Mouse (Mus musculus): ENCODE measurements around the gene Gm20521.

Gm20521 gene

DNA sequence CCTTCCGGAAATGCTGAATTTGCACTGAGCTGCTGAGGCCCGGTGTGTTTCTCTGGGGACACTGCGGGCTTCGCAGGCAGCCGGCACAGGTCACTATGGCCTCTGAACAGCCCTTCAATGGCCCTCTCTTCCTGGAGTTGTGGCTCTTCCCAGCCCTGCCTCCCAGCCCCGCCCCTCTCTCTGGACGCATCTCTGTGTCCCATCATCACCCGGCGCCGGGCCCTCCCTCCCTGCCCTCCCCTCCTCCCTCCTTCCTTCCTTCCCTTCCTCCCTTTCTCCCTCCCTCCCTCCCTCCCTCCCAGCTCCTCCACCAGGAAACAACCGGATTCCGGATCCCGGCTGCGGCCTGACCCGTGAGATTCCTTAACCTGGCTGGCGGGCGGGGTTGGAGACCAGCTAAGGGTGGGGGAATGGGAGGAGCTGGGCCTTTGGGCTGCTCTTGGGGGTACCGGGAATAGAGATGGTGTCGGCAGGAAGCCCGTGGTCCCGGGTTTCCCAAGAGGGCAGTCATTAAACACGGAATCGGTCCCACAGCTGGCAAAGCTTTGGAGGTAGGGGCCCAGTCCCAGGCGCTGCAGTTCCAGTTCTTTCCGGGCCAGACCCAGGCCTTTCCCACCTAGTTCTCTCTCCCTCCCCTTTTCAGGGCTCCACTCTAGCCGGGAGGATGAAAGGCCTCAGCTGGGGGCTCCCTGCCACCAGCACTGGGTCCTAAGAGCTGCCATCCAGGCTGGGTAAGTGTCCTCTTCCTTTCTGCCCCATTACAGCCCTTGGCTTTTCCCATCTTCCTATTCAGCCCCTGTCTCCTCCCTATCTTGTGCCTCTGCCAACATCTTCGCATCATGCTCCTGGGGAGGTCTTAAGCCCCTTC, at the start of gene Gm20521, which contains the start of gene Bcl2l2:
Gm20521 (plus strand) TSS at position 288 of the 868 bp plus-strand sequence.
Bcl2l2 (plus strand) TSS at position 224 of the 868 bp plus-strand sequence.
- DNase-seq = peak; percentile 90 to 91

DNA sequence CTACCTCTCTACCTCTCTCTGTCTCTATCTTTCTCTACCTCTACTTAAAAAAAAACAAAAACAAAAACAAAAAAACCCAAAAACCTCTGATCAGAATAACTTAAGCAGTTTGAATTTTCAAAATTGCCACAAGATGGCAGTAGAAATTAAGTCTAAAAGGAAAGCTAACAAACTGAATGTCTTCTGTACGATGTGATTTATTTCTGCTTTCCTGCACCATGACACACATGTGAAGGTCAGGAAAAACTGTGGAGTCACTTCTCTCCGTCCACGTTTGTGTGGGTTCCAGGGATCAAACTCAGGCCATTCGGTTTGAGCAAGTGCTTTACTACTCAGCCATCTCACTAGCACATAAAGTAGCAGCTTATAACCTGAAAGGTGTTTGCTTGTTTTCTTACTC, 39.8 kb upstream of the Gm20521 start:
- DNase-seq = no peak

DNA sequence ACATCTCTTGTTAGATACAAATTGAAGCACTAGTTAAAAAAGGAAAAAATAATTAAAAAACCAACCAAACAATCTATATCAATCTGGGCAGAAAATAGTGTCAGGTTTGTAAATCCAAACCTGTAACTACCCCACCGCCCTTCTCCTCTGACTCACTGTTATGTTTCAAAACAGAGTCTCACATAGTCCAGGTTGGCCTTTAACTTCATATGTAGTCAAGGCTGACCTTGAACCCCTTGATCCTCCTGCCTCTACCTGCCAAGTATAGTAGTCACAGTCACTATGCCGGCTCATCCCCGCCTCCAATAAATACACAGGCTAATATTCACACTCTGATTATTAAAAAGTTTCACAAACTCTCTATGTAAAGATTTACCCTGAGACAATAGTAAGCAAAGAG, 27.5 kb upstream of the Gm20521 start:
- DNase-seq = no peak

DNA sequence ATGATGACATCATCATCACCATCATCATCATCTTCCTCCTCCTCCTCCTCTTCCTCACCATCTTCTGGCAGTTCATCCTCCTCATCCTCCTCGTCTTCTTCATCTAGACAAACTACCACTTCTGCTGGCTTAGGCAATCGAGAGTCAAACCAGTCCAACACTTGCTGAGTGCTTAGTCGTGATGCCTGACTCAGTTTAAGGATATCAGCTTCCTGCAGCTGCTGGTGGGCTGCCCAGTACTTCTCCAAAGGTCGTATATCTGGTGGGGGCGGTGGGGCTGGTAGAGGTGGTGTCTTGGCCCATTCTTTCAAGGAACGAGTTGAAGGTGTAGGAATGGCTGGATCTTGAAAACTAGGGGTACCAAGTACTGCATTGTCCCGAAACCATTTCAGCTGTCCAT, 26.5 kb upstream of the Gm20521 start:
- DNase-seq = no peak

DNA sequence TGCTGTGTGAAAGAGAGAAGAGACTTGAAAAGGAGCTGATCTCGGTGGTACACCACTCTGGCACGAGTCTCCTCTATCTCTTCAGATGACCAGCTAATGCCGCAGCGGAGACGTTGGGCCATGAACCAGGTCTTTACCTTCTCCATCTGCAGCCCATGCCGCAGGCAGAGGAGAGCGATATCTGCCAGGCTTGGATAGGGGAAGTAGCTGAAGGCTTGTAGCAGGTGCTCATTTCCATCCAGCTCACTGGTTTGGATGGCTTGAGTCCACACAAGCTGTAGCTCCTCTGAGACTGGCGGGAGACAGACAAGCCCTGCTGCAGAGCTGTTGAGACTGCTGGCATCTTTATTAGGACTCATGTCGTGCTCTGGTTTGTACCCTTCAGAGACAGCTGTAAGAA, 25.4 kb upstream of the Gm20521 start:
- no peak for DNase-seq

DNA sequence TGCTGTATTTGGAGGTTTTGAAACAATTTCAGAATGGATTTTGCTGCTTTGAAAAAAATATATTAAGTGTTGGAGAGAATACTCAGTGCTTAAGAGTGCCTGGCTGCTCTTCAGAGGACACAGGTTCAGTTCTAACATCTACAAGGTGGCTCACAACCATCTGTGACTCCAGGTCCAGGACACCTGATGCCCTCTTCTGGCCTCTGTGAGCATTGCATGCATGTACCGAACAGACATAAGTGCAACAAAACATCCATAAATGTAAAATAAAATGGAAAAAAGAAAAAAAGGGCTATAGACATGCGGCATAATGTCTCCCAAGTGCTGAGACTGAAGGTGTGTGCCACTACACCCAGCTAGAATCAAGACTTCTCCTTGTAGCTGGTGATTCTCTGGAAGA, 22.7 kb upstream of the Gm20521 start:
- DNase-seq = peak; percentile 38 to 58

DNA sequence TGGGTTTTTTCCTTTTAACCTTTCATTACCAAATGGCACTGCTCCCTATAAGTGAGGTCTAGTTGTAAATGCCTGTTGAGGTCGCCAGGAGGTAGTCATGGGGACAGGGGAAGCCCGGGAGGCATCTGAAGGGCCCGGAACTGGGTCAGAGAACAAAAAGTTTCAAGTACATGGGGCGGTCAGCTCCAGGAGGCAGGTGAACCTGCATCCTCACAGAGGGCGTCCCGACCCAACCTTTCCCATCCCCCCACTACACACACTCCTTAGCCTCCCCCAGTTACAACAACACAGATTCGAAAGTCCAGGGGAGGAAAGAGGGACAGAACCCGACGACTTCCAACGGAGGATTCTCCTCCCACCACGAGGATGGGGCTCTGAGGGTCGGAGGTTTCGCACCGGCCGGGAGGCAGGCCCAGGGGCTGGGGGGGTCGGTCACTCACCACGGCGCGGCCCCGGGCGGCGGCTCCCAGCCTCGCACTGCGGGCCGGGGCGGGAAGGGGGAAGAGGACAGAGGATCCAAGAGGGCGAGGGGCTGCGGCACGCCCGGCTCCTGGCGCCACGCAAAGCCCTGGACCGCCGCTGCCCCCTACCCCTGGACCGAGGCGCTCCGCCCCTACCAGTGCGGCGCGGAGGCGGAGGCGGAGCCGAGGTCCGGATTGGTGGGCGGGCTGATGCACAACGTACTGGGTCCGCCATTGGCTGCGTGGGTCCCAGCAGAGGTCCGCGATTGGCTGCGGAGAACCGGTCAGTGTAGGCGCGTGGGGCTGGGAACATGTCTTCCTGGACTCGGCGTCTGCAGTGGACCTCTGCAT, 19.5 kb upstream of the Gm20521 start:
- DNase-seq = peak; percentile 94 to 95

DNA sequence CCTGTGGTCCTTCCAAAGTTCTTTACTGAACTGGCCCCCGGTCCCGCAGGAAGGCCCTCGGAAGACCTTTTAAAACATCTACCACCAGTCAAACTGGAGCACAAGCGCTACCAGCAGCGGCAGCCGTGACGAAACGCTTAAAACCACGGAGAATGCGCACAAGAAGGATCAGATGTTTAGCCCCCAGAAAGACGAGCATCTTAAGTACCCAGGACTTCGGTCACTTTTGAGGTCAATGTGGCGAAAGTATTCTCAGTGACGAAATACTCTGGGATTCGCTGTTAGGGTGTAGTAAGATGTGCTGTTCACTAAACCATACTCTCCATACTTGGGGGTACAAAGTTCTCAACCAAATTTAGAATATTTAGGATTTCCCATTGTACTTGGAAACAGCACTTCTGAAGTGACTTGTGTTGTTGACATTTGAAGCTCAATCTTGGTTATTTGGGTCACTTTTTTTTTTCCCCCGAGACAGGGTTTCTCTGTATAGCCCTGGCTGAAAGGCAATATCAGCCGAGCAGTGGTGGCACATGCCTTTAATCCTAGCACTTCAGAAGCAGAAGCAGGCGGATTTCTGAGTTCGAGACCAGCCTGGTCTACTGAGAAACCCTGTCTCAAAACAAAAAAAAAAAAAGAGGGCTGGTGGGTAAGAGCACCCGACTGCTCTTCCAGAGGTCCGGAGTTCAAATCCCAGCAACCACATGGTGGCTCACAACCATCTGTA, 18.8 kb upstream of the Gm20521 start:
- no peak for DNase-seq

DNA sequence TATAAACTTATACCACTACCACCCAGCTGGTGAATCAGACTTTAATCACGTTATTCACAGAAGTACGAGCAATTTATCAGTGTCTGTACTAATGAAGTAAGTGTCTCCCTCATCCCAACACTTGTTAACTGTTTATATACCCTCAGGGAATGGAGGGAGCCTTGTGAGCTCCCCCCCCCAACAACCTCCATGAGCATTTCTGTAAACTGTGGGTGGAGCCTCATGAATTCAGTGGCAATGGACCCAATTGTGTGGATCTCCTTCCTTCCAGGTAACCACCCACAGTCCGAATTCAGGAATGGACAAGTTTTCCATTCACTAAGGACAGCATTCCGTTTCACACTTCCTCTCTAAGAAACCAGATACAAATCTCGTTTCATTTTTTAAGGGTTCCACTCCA, 17.6 kb upstream of the Gm20521 start:
- no peak for DNase-seq

DNA sequence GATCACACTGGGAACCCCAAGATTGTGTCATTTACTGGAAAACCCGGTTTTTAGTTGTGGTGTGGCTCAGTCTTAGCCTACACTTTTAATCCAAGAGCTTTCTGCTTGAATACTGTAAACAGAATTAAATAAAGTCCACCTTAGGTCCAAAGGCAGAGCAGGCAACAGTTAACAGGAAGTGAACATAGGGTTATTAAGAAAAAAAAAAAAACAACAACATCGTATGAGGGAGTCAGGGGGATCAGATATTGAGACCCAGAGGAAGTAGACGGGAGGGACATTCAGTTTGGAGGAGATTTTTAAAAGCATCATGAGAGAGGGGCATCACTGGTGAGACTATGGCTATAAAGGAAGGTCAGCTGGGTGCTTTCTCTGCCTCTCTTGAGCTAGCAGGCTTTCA, 17.0 kb upstream of the Gm20521 start:
- DNase-seq = no peak

DNA sequence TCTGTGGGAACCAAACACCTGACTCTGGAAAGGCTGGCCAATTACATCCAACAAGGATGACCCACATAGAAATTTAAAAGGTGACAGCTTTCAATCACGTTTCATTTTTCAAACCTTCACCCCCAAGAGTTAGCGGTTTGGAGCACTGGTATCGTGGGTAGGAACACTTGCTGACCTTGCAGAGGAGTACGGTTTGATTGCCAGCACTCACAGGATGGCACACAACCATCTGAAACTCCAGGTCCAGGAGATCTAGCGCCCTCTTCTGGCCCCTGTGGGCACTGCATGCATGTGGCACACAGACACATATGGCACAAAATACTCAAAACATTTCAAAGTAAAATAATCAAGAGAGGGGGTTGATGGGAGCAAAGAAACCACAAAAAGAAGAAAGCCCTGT, 16.3 kb upstream of the Gm20521 start:
- peak in 1 of 2 experiments; percentile 24 for DNase-seq

DNA sequence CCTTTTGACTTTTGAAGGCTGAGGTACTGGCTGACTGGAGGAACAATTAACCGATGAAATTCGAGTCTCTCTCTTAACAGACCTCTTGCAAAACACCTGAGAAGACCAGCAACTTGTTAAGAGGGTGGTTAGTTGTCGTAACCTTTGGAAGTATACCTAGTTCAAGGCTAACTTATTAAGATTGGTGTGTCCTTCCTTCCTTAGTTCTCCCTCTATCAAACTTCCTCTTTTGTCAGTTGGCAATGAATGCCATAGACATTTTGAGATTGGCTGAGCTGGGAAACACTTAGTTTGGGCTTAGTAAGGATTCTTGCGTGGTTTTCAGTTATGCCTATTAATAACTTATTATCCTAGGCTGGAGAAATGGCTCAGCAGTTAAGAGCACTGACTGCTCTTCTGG, 15.2 kb upstream of the Gm20521 start:
- DNase-seq = no peak

DNA sequence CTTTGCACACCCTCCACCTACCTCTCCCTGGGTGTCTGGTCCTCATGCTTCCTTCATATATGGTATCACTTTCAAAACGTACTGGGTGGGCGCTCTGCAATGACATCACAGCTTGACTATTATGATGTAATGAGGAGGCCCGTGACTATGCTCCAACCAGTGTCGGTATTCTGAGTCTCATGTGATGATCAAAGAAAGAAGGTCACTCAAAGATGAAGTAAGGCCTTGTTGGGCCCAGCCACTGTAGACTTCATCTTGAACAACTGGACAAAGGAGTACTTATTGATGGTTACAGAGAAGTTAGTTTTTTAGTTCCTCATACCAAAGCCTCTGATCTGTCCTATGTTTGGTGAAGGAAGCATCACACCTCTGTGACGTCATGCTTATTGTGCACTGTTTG, 12.4 kb upstream of the Gm20521 start, which contains the start of gene Homez:
Homez (minus strand) TSS at position 101 of the 400 bp plus-strand sequence.
- DNase-seq = no peak

DNA sequence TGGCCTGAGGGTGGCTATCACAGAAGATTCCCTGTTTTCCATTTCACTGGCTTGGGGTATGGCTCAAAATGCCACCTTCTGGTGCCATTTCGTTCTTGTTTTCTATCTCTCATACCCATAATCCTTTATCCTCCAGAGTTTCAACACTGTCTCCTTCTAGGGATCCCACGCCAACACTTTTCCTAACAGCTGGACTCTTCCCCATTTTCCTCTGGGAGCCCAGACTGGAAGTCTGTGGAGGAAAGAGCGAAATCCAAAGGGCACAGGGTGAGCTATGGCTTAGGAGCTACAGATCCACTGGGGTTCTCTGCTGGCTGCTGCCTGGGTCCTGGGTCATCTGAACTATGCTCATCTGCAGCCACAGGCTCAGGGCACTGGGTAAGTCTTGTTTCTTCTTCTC, 9.1 kb upstream of the Gm20521 start:
- DNase-seq = no peak

DNA sequence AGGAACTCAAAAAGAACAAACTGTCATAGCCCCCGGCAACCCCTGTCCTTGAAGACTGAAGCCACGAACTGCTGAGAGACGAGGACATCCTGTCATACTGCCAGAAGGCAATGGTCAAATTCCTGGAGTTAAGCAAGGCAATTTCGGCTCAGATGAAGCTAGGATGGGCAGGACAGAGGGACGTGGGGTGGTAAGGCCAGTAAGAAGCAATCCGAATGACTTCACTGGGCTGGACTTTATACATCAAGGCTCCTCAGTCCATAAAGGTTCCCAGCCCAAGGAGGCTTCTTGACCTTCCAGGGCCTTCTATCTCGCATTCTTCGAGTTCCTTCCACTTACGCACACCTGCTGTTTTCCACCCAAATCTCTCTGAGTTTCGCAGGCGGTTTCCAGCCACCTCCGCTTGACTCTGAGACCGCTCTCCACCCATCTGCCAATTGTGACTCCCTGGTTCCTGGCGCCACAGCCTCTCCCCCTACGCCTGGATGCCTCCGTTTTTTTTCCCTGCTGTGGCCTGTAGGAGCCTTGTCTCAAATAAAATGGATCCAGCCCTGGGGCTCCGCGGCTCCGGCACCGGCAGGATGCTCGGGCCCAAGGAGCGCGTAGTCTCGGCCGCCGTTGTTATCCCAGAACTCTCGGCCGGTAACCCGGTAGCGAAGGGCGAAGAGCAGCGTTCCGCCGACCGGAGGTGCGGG, 7.2 kb upstream of the Gm20521 start:
- peak in 1 of 2 experiments; percentile 11 for DNase-seq

DNA sequence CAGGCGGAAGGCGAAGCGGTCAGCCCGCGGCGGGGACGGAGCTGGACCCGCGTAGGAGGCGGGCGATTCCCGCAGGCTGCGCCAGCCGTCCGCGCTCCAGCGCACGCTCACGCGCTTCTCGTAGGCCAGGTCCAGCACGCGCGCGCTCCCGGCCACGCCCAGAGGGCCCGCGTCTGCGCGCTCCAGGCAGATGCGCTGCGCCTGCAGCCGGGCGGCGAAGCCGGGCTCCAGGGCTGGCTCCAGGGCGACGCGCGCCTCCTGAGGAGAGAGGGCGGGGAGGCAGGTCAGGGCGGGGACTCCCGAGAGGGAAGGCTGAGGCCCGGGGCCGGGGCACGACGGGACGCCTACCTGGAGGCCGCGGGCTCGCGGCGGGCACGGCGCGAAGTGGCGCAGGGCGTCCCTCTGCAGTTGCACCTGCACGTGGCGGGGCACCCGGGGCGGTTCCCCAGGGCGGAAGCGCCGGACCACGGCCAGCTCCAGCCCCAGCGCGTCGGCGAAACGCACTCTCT, 6.6 kb upstream of the Gm20521 start:
- DNase-seq = peak; percentile 91 to 96

DNA sequence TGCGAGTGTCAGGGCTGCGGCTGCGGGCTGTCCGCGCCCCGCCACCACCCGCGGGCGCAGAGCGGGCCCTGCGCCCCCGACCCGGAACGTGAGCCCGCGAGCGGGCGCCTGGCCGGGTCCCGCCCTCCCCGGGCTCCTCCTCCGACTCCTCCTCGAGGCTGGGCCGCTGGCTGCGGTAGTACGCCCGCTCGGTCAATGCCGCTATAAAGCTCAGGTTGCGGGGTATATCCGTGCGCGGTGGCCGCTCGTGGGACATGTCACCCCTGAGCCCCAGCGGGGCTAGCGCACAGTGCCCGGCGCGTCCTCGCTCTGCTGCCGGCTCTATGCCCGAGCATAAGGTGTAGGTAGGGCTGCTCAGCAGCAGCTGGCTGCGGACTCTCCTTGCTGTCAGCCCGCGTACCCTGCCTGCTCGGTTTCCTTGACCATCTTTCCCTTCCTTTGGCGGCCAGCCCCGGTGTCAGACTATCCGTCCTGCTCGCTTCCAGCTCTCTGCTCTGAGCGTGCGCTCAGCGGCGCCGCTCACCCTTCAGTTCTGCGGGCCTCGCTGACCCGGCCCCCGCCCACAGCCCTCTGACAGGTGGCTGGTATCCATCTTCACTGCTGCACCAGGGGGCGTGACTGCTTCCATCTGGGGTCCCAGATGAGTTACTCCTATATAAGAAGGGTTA, 6.1 kb upstream of the Gm20521 start, which contains the start of gene Ppp1r3e:
Ppp1r3e (minus strand) TSS at position 503 of the 668 bp plus-strand sequence.
- peak; percentile 73 to 75 for DNase-seq

DNA sequence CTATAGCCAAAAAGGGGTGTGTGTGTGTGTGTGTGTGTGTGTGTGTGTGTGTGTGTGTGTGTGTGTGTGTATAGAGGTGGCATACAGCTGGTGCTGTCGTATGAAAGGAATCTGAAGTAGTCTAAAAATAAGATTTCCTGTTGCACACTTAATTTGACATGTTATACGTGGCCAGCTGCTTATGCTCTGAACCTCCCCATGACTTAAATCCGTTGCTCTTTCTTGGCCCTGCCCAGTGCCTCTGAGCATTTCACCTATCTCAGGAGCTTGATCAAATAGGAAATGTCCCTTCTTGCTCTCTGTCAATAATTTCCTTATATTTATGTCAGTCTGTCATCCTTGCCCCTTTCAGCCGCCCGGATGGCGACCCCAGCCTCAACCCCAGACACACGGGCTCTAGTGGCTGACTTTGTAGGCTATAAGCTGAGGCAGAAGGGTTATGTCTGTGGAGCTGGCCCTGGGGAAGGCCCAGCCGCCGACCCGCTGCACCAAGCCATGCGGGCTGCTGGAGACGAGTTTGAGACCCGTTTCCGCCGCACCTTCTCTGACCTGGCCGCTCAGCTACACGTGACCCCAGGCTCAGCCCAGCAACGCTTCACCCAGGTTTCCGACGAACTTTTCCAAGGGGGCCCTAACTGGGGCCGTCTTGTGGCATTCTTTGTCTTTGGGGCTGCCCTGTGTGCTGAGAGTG, 926 bp downstream of the Gm20521 start:
- DNase-seq = no peak

DNA sequence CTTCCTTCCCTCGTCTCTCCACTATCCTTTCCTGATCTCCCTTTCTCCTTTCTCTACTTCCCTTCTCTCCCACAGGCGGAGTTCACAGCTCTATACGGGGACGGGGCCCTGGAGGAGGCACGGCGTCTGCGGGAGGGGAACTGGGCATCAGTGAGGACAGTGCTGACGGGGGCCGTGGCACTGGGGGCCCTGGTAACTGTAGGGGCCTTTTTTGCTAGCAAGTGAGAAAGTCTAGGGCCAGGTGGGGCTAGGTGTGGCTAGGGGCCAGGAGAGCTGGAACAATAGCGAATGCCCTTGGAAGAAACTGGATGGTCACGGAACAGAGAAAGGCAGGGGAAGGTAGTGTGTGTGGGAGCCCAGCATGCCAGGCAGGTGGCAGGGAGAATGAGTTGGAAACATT, 2.1 kb downstream of the Gm20521 start:
- no peak for DNase-seq

DNA sequence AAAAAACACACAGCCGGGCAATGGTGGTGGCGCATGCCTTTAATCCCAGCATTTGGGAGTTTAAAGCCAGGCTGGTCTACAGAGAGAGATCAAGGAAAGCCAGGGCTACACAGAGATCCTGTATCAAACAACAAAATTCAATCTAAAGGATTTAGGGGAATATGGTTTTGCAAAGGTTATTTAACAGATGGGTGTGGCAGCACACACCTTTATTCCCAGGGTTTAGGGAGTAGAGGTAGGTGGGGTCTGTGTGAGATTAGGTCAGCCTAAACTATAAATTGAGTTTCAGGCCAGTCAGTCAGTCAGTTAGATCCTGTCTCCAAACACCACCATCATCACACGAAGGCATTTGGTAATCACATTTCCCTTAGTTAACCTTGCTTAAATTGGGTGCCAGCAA, 9.0 kb downstream of the Gm20521 start, which contains the start of gene Pabpn1:
Pabpn1 (plus strand) TSS at position 301 of the 400 bp plus-strand sequence.
- no peak for DNase-seq
